Comparison of ENCODE assay signal across 21 mouse cellular contexts in the genomic region with DNA sequence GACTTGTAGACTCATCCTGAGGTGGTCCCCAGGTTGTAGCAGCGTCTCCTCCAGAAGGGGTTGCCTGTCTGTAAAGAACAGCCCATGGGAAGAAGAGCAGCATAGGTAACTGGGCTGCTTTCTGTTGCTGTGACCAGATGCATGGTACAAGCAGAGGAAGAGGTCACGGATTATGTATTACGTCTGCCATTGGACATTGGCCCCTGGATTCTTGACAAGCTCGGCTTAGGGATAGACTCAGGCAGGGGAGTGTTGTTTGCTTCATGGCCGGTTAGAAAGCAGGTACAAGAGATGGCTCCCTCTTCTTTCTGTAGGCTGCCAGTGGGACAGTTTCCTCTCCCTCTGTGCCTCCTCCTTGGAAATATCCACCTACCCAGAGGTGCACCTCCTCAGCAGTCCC.
DNase-seq lines count a peak whose midpoint lies in the region; ATAC-seq and TF ChIP-seq lines count a peak whose summit lies in the region.
"Had no signal": no experiment of that assay in that cellular context is flagged by ENCODE, and none has a peak within 500 bp of the region (broad histone marks: within the 10 kb centered on the region; RNA-seq: fewer than 3 reads in every experiment).

No protein-coding gene starts in this region.

- no peak overlapping the region for H3K4me3 ChIP-seq in heart, embryonic 11.5 days (ENCODE audit: low read depth, low read length)
- no peak overlapping the region for H3K4me3 ChIP-seq in liver, adult 2 months (ENCODE audit: insufficient read depth, low read depth, low read length)
- H3K4me3 ChIP-seq in liver, embryonic 11.5 days (ENCODE audit: low read depth, low read length), result no peak overlapping the region
- no peak overlapping the region for H3K4me3 ChIP-seq in small intestine, adult 2 months (ENCODE audit: low read depth, low read length)
- H3K4me3 ChIP-seq in forebrain, embryonic 11.5 days (ENCODE audit: low read depth, low read length), result no peak overlapping the region
- no peak overlapping the region for H3K4me3 ChIP-seq in midbrain, embryonic 13.5 days (replicated peaks)
- H3K4me3 ChIP-seq: embryonic facial prominence, embryonic 10.5 days; erythroblast, embryonic 14.5 days; myocyte had no signal

- no peaks in the 10 kb centered on the region for H3K79me2 ChIP-seq in liver, adult 2 months (ENCODE audit: control insufficient read depth, insufficient read depth, low read length)

- WGBS in heart, embryonic 11.5 days (ENCODE audit: insufficient replicate concordance), result 84% methylated on average over 5 of the region's 5 CpGs
- WGBS in liver, adult 2 months, result 39% methylated on average over 5 of the region's 5 CpGs
- 79% methylated on average over 5 of the region's 5 CpGs for WGBS in liver, embryonic 11.5 days
- WGBS in small intestine, adult 2 months, result 47% methylated on average over 5 of the region's 5 CpGs
- WGBS in forebrain, embryonic 11.5 days, result 89% methylated on average over 5 of the region's 5 CpGs
- WGBS in midbrain, embryonic 13.5 days, result 84% methylated on average over 5 of the region's 5 CpGs

- 0 out of 2 replicates have a peak overlapping the region, but pooled peaks have one; percentile 89 for H3K27ac ChIP-seq in heart, embryonic 11.5 days (ENCODE audit: low read depth, low read length)
- H3K27ac ChIP-seq in liver, adult 2 months (replicated peaks; ENCODE audit: insufficient read depth, low read depth, low read length), result no peak overlapping the region
- no peak overlapping the region for H3K27ac ChIP-seq in liver, embryonic 11.5 days (ENCODE audit: low read depth, low read length)
- H3K27ac ChIP-seq in small intestine, adult 2 months (ENCODE audit: insufficient read depth, low read depth, low read length), result peak overlapping the region; percentile 81
- no peak overlapping the region for H3K27ac ChIP-seq in forebrain, embryonic 11.5 days (ENCODE audit: low read depth, low read length)
- H3K27ac ChIP-seq in midbrain, embryonic 13.5 days, result no peak overlapping the region
- H3K27ac ChIP-seq: embryonic facial prominence, embryonic 10.5 days; hindbrain, postnatal 0 days had no signal

- no peak for TF ChIP-seq CTCF in liver, adult 2 months (IDR thresholded peaks at IDR 0.05; ENCODE audit: low read depth, low read length)
- TF ChIP-seq CTCF in small intestine, adult 2 months (IDR thresholded peaks at IDR 0.05; ENCODE audit: extremely low read depth, insufficient read length, insufficient replicate concordance, low read depth, low read length), result no peak

- no peak overlapping the region for H3K4me2 ChIP-seq in heart, embryonic 11.5 days
- H3K4me2 ChIP-seq in liver, embryonic 11.5 days, result no peak overlapping the region
- no peak overlapping the region for H3K4me2 ChIP-seq in forebrain, embryonic 11.5 days (ENCODE audit: low read depth, low read length, severe bottlenecking)
- H3K4me2 ChIP-seq in midbrain, embryonic 13.5 days (replicated peaks), result no peak overlapping the region
- H3K4me2 ChIP-seq: midbrain, embryonic 11.5 days had no signal

- DNase-seq in heart, adult 11 months, result no peak
- peak; percentile 85 for DNase-seq in liver, adult 2 months (ENCODE audit: extremely low read depth, low read depth, low spot score)
- DNase-seq in liver, embryonic 11.5 days (ENCODE audit: low spot score), result no peak
- peak; percentile 50 for DNase-seq in kidney, postnatal 10 days
- no peak for DNase-seq in forebrain, embryonic 11.5 days (ENCODE audit: low spot score)
- DNase-seq: adrenal gland, postnatal 14 days; cerebellum, adult 18-20 months; heart, adult 18-20 months; layer of hippocampus, postnatal 36 days; lung, adult 2 months; lung, postnatal 4 days; retina, postnatal 1 day had no signal

- peaks cover 87% of the 10 kb centered on the region for H3K4me1 ChIP-seq in heart, embryonic 11.5 days (ENCODE audit: control insufficient read depth, insufficient read depth, low read length)
- peaks cover 17% of the 10 kb centered on the region for H3K4me1 ChIP-seq in liver, adult 2 months (ENCODE audit: control insufficient read depth, insufficient read depth, low read length)
- peaks cover 53% of the 10 kb centered on the region for H3K4me1 ChIP-seq in liver, embryonic 11.5 days (replicated peaks; ENCODE audit: control insufficient read depth, insufficient read depth, low read length)
- peaks cover 50% of the 10 kb centered on the region for H3K4me1 ChIP-seq in small intestine, adult 2 months (ENCODE audit: control insufficient read depth, insufficient read depth, insufficient read length, low read length)
- H3K4me1 ChIP-seq in forebrain, embryonic 11.5 days (replicated peaks; ENCODE audit: control insufficient read depth, insufficient read depth, low read length), result peaks cover 22% of the 10 kb centered on the region
- H3K4me1 ChIP-seq in midbrain, embryonic 13.5 days (replicated peaks), result peaks cover 93% of the 10 kb centered on the region

- no peaks in the 10 kb centered on the region for H3K9me3 ChIP-seq in heart, embryonic 11.5 days (replicated peaks; ENCODE audit: control insufficient read depth, low read length)
- no peaks in the 10 kb centered on the region for H3K9me3 ChIP-seq in liver, embryonic 11.5 days (ENCODE audit: control insufficient read depth, low read length)
- H3K9me3 ChIP-seq in forebrain, embryonic 11.5 days (ENCODE audit: control insufficient read depth, low read length), result no peaks in the 10 kb centered on the region
- no peaks in the 10 kb centered on the region for H3K9me3 ChIP-seq in midbrain, embryonic 13.5 days
- H3K9me3 ChIP-seq: embryonic facial prominence, embryonic 10.5 days had no signal

- no peaks in the 10 kb centered on the region for H3K36me3 ChIP-seq in heart, embryonic 11.5 days (ENCODE audit: control insufficient read depth, insufficient read depth, low read length)
- no peaks in the 10 kb centered on the region for H3K36me3 ChIP-seq in liver, adult 2 months (ENCODE audit: control insufficient read depth, insufficient read depth, low read length)
- no peaks in the 10 kb centered on the region for H3K36me3 ChIP-seq in liver, embryonic 11.5 days (ENCODE audit: control insufficient read depth, insufficient read depth, low read length)
- H3K36me3 ChIP-seq in small intestine, adult 2 months (ENCODE audit: control insufficient read depth, insufficient read depth, low read length), result no peaks in the 10 kb centered on the region
- no peaks in the 10 kb centered on the region for H3K36me3 ChIP-seq in forebrain, embryonic 11.5 days (ENCODE audit: control insufficient read depth, insufficient read depth, low read length)
- no peaks in the 10 kb centered on the region for H3K36me3 ChIP-seq in midbrain, embryonic 13.5 days

- H3K27me3 ChIP-seq in heart, embryonic 11.5 days (ENCODE audit: control insufficient read depth, insufficient read depth, low read length), result no peaks in the 10 kb centered on the region
- no peaks in the 10 kb centered on the region for H3K27me3 ChIP-seq in liver, adult 2 months (ENCODE audit: control insufficient read depth, insufficient read depth, low read length)
- no peaks in the 10 kb centered on the region for H3K27me3 ChIP-seq in liver, embryonic 11.5 days (replicated peaks; ENCODE audit: control insufficient read depth, insufficient read depth, low read length)
- no peaks in the 10 kb centered on the region for H3K27me3 ChIP-seq in small intestine, adult 2 months (ENCODE audit: control insufficient read depth, insufficient read depth, low read length)
- H3K27me3 ChIP-seq in forebrain, embryonic 11.5 days (ENCODE audit: control insufficient read depth, insufficient read depth, low read length), result no peaks in the 10 kb centered on the region
- no peaks in the 10 kb centered on the region for H3K27me3 ChIP-seq in midbrain, embryonic 13.5 days

- no peak for ATAC-seq in heart, embryonic 11.5 days (replicated peaks; ENCODE audit: insufficient number of reproducible peaks, low FRiP score, low TSS enrichment)
- ATAC-seq in liver, embryonic 11.5 days (replicated peaks; ENCODE audit: low FRiP score), result no peak
- ATAC-seq in forebrain, embryonic 11.5 days (replicated peaks; ENCODE audit: low FRiP score), result no peak
- ATAC-seq in midbrain, embryonic 13.5 days, result no peak
- ATAC-seq: forebrain, embryonic 16.5 days; hindbrain, postnatal 0 days had no signal

- TF ChIP-seq POLR2A in liver, adult 2 months (IDR thresholded peaks at IDR 0.05; ENCODE audit: extremely low read depth, insufficient read depth, low read length), result no peak
- TF ChIP-seq POLR2A in small intestine, adult 2 months (IDR thresholded peaks at IDR 0.05; ENCODE audit: low read depth, low read length), result no peak

- H3K9ac ChIP-seq in heart, embryonic 11.5 days (ENCODE audit: low read depth, low read length), result no peak overlapping the region
- no peak overlapping the region for H3K9ac ChIP-seq in liver, adult 2 months (ENCODE audit: low read depth, low read length)
- H3K9ac ChIP-seq in liver, embryonic 11.5 days (ENCODE audit: low read depth, low read length), result no peak overlapping the region
- H3K9ac ChIP-seq in forebrain, embryonic 11.5 days (ENCODE audit: low read length), result no peak overlapping the region
- H3K9ac ChIP-seq in midbrain, embryonic 13.5 days (replicated peaks), result no peak overlapping the region

Comparison
In these comparisons a context has a peak if more than half of its experiments do, and no peak if none do; other contexts are left out.
1. DNase-seq: peak in liver, adult 2 months (single experiment) and kidney, postnatal 10 days (single experiment); none in heart, adult 11 months (single experiment), liver, embryonic 11.5 days (single experiment) and forebrain, embryonic 11.5 days (single experiment).
2. H3K27ac ChIP-seq: peak in heart, embryonic 11.5 days (single experiment) and small intestine, adult 2 months (single experiment); none in liver, adult 2 months (single experiment), liver, embryonic 11.5 days (single experiment), forebrain, embryonic 11.5 days (single experiment) and midbrain, embryonic 13.5 days (single experiment).